Mouse (Mus musculus) erythroblast, embryonic 14.5 days (primary cell): ENCODE data around the gene Heg1. TPM values are rescaled to one million over a fixed set of nuclear protein-coding genes. Genes with fewer than 3 reads are reported as not detected.

Experiments
- H3K27me3 ChIP-seq: 2 replicates; pipeline ENCODE4 v1.6.1; 2012; ENCODE audit warnings: inconsistent platforms; ENCODE audit not compliant: control insufficient read depth
- H3K36me3 ChIP-seq: 2 replicates; pipeline ENCODE4 v1.6.1; 2012; ENCODE audit warnings: mild to moderate bottlenecking, inconsistent platforms; ENCODE audit not compliant: control insufficient read depth
- H3K4me1 ChIP-seq: 2 replicates; pipeline ENCODE4 v1.6.1; 2012; ENCODE audit warnings: inconsistent platforms; ENCODE audit not compliant: control insufficient read depth
- H3K4me3 ChIP-seq: replicated peaks from 2 replicates; pipeline ENCODE3; 2012; ENCODE audit warnings: moderate library complexity, mild to moderate bottlenecking, inconsistent platforms
- H3K9me3 ChIP-seq: 2 replicates; pipeline ENCODE4 v1.6.1; 2012; ENCODE audit warnings: low read length, inconsistent platforms, mixed read lengths; ENCODE audit not compliant: control insufficient read depth
- GATA1 ChIP-seq: IDR thresholded peaks from 2 replicates; pipeline ENCODE4 v1.6.1; 2012; ENCODE audit warnings: low read length, inconsistent platforms, mixed read lengths
- TAL1 ChIP-seq: IDR thresholded peaks from 3 replicates; pipeline ENCODE4 v1.6.1; 2012; ENCODE audit warnings: low read length, inconsistent platforms, mixed read lengths
- polyA plus RNA-seq: library from polyadenylated mRNA; stranded (reverse); fragments of >175 nt; gene quantifications from 2 replicates; pipeline ENCODE4 v1.2.3, GENCODE M21; 2012

The Heg1 gene
- polyA plus RNA-seq, 1 experiment: 0.04 TPM

DNA sequence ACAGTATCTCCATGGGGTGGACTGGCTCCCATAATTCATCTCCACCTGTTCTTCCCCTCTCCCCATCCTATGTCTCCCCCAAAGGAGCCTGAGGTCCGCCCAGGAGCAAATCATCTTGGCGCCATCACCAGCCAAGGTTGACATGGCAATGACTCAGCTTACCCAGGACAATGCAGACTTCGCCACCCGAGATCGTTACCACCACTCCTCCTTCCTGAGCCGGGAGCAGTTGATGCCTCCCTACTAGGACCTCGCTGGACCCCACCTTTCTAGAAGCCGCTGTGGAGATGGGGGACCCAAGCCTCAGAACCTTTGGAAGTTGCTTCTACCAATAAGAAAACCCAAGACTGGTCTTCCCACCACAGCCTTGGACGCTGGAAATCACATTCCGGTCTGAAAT, 21.3 kb upstream of the Heg1 start:
- no peaks in the 10 kb centered on the region for H3K9me3 ChIP-seq
- H3K27me3 ChIP-seq: no peaks in the 10 kb centered on the region
- no peak overlapping the region for H3K4me3 ChIP-seq
- no peaks in the 10 kb centered on the region for H3K36me3 ChIP-seq
- no peaks in the 10 kb centered on the region for H3K4me1 ChIP-seq
- no peak for TF ChIP-seq TAL1
- TF ChIP-seq GATA1: no peak

DNA sequence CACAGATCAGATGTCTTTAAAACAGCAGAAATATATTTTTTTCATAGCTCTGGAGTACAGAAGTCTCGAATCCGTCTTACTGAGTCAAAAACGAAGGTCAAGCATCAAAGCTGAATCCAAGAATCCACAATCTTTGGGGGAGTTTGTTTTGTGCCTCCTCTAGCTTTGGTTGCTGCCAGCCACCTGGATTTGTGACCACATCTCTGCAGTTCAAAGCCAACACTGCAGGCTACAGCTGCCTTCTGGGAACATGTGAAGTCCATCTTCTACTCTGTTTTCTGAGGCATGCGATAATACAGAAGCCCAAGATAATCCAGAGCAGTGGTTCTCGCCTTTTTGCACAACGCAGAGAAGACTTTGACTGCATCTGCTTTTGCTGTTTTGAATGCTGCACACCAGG, 17.9 kb upstream of the Heg1 start:
- TF ChIP-seq TAL1 (no peak), GATA1 (no peak)
- H3K4me3 ChIP-seq: no peak overlapping the region

DNA sequence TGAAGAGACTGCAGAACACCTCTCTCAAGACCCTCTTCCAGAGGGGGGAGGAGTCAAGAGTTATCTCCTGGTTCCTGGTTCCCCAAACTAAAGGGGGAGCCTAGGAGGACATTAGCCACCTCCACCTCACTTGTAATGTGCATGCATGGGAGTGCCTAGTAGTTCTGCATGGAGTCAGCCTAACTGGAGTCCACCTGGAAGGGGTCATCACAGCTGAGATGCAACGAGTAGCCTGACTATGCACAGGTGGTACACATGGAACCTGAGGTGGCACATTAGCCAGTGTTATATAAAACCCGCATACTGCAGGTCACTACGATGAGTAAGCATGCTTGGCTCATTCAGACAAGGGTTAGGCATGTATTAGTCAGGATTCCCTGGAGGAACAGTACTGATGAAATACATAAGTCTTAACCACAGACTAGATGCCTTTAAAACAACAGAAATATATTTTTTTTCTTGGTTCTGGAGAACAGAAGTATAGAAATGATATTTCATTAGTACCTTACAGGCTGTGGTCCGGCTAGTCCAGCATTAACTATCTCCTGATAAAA, 17.1 kb upstream of the Heg1 start:
- Histone ChIP-seq H3K27me3 (no peaks in the 10 kb centered on the region), H3K4me1 (no peaks in the 10 kb centered on the region), H3K9me3 (no peaks in the 10 kb centered on the region), H3K36me3 (no peaks in the 10 kb centered on the region), H3K4me3 (no peak overlapping the region)
- TF ChIP-seq GATA1: no peak
- TF ChIP-seq TAL1: no peak

More for the DNA sequence above, 17.9 kb upstream of the Heg1 start:
- no peaks in the 10 kb centered on the region for H3K27me3 ChIP-seq
- no peaks in the 10 kb centered on the region for H3K4me1 ChIP-seq
- H3K9me3 ChIP-seq: no peaks in the 10 kb centered on the region
- H3K36me3 ChIP-seq: no peaks in the 10 kb centered on the region

DNA sequence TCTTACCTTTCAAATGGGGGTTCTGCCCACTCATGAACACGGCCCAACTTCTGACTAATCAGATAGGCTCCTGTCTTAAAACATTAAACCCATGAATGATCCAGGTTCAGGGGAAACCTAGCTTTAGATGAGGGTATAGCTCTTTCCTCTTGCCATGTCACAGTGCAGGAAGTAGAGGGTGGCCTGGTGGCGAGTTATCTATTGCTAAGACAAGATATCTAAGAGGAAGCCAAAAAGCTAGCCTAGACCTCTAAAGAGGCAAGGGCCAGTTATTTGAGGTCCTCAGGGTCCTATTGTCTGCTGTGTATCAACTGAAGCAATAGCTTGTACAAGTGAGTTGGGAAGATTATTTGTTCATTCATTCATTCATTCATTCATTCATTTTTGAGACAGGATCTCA, 15.7 kb upstream of the Heg1 start:
- Histone ChIP-seq H3K4me3 (no peak overlapping the region), H3K4me1 (no peaks in the 10 kb centered on the region), H3K9me3 (no peaks in the 10 kb centered on the region), H3K36me3 (no peaks in the 10 kb centered on the region), H3K27me3 (no peaks in the 10 kb centered on the region)
- TF ChIP-seq GATA1 (no peak), TAL1 (no peak)

DNA sequence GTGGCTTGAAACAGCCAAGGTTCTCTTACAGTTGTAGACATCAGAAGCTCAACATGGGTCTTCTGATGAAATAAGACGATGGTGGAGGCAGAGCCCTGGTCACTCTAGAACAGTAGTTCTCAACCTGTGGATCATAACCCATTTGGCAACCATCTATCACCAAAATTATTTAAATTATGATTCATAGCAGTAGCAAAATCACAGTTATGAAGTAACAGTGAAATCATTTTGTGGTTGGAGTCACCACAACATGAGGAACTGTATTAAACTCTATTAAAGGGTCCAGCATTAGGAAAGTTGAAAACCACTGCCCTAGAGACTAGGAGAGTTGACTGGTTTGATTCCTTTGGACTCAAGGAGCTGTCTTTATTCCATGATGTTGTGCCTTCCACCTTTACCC, 15.1 kb upstream of the Heg1 start:
- TF ChIP-seq TAL1 (no peak), GATA1 (no peak)
- H3K36me3 ChIP-seq: no peaks in the 10 kb centered on the region
- no peak overlapping the region for H3K4me3 ChIP-seq
- no peaks in the 10 kb centered on the region for H3K27me3 ChIP-seq
- no peaks in the 10 kb centered on the region for H3K9me3 ChIP-seq
- H3K4me1 ChIP-seq: no peaks in the 10 kb centered on the region

DNA sequence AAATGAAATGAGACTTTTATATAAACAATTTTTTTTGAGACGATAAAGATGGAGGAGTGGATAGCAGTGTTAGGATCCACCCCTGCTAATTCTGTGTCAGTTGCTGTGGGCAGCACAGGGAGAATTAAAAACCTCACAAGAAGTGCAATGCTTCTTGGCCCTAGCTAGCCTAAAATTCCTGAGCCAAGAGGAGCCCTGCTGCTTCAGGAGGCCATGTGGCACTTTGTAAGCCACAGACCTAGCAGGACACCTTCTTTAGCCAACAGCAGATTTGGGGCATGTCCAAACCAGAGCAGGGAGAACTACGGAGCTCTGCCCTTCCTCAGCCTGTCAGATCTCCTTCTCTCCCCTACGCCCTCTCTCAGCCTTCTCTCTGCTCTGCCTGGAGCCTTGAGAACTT, 13.8 kb upstream of the Heg1 start:
- no peaks in the 10 kb centered on the region for H3K4me1 ChIP-seq
- no peak overlapping the region for H3K4me3 ChIP-seq
- no peaks in the 10 kb centered on the region for H3K9me3 ChIP-seq
- TF ChIP-seq TAL1 (no peak), GATA1 (no peak)
- no peaks in the 10 kb centered on the region for H3K27me3 ChIP-seq
- no peaks in the 10 kb centered on the region for H3K36me3 ChIP-seq

DNA sequence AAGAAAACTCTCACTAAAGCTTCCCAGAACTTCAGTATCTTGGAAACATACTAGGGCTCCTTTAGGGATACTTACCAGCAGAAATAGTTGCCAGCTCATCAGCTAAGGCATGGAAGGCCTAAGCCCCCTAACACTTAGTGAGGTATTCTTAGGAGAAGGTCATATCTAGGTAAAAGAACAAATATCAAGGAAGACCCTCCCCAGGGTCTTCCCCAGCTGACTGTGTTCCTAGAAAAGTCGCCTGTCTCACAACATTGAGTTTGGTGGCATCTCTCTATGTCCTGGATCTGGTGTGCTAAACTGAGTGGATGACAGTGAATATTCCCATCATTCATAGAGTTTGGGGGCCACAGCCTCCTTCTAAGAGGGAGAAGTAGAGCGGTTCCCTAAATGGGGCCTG, 13.2 kb upstream of the Heg1 start:
- Histone ChIP-seq H3K36me3 (no peaks in the 10 kb centered on the region), H3K4me3 (no peak overlapping the region), H3K27me3 (no peaks in the 10 kb centered on the region), H3K9me3 (no peaks in the 10 kb centered on the region), H3K4me1 (no peaks in the 10 kb centered on the region)
- TF ChIP-seq GATA1 (no peak), TAL1 (no peak)

DNA sequence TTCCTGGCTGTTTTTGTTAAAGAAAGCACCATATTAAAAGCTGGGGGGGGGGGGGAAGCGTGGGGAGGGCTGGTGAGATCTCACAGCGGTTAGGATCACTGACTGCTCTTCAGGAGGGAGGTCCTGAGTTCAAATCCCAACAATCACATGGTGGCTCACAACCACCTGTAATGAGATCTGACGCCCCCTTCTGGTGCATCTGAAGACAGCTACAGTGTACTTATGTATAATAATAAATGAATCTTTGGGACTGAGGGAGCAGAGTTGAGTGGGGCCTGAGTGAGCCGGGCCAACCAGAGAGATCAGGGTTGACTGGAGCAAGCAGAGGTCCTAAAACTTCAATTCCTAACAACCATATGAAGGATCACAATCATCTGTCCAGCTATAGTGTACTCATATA, 12.0 kb upstream of the Heg1 start:
- no peaks in the 10 kb centered on the region for H3K36me3 ChIP-seq
- TF ChIP-seq GATA1 (no peak), TAL1 (no peak)
- H3K4me3 ChIP-seq: no peak overlapping the region
- no peaks in the 10 kb centered on the region for H3K27me3 ChIP-seq
- no peaks in the 10 kb centered on the region for H3K4me1 ChIP-seq
- no peaks in the 10 kb centered on the region for H3K9me3 ChIP-seq

DNA sequence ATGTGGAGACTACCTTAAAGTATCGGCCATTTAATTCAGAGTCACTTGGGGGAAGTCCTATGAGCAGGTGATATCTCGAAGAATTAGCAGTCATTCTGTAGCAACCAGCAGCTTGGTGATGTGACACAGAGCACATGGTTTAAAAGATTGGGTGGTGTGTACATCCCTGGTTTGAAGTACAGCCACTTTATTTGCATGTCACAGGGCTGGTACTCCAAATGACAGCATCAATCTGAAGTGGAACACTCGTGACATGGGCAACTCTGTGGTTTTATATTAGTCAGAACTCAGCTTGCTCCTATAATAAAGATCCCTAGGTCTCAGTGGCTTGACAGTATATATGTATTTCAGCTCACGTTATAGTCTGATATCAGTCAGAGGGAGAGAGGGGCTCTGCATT, 11.5 kb upstream of the Heg1 start:
- no peaks in the 10 kb centered on the region for H3K4me1 ChIP-seq
- H3K4me3 ChIP-seq: no peak overlapping the region
- TF ChIP-seq TAL1: no peak
- no peaks in the 10 kb centered on the region for H3K27me3 ChIP-seq
- H3K9me3 ChIP-seq: no peaks in the 10 kb centered on the region
- H3K36me3 ChIP-seq: no peaks in the 10 kb centered on the region

DNA sequence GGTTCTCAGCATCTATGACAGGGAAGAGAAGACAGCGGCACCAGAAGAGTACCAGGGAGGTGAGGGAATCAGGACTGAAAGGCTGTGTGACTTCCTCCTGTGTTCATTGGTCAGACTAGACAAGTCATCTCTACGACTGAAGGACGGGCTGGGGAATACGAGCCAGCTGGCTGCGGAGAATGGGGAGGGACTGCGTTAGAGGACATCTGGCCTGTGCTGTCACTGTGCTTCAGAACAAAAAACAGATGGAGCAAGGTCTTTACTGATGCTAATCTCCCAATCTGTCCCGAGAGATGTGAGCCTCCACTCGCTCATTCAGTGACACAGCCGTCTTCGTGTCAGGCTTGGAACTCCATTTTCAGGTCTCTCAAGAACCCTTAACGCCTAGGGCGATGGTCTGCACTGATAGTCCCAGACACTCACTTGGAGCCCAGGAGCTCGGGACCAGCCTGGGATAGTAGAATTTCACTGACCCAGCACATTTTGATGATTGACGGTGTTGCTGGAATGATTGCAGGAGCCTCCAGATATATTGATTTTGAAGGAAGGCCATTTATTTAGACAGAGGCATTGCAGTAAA, 10.6 kb upstream of the Heg1 start:
- Histone ChIP-seq H3K4me1 (no peaks in the 10 kb centered on the region), H3K27me3 (no peaks in the 10 kb centered on the region), H3K36me3 (no peaks in the 10 kb centered on the region), H3K9me3 (no peaks in the 10 kb centered on the region), H3K4me3 (no peak overlapping the region)
- no peak for TF ChIP-seq TAL1
- TF ChIP-seq GATA1: no peak
